Mouse (Mus musculus) kidney, postnatal 0 days (tissue): ENCODE measurements around the gene Acer1. TPM values are rescaled to one million over a fixed set of nuclear protein-coding genes. Genes with fewer than 3 reads are reported as not detected.

Experiments
- ATAC-seq: fragments of 200-750 bp; cut with Nextera tagmentation; replicated peaks from 2 replicates; pipeline ENCODE4 v1.8.0; 2017; ENCODE audit warnings: low read depth, moderate number of reproducible peaks, moderate TSS enrichment, moderate library complexity; ENCODE audit not compliant: low FRiP score
- DNase-seq: peaks from one replicate; pipeline ENCODE4 v3.0.0-alpha.2; 2016; ENCODE audit warnings: low spot score
- H3K27ac ChIP-seq: fragments of 300-500 bp; sonication (generic); 2 replicates; pipeline ENCODE4 v1.5.1; 2014; ENCODE audit warnings: mild to moderate bottlenecking
- H3K27me3 ChIP-seq: fragments of 300-500 bp; sonication (generic); 2 replicates; pipeline ENCODE4 v1.6.1; 2014; ENCODE audit warnings: low read length, mixed read lengths; ENCODE audit not compliant: insufficient read depth
- H3K36me3 ChIP-seq: fragments of 300-500 bp; sonication (generic); 2 replicates; pipeline ENCODE4 v1.6.1; 2014; ENCODE audit warnings: low read length, mixed read lengths; ENCODE audit not compliant: insufficient read depth
- H3K4me1 ChIP-seq: fragments of 300-500 bp; sonication (generic); replicated peaks from 2 replicates; pipeline ENCODE4 v1.6.1; 2014; ENCODE audit warnings: antibody characterized with exemption, low read length, mixed read lengths; ENCODE audit not compliant: insufficient read depth
- H3K4me2 ChIP-seq: fragments of 300-500 bp; sonication (generic); 2 replicates; pipeline ENCODE4 v1.6.1; 2014; ENCODE audit warnings: mild to moderate bottlenecking, low read length, moderate library complexity, mixed read lengths
- H3K4me3 ChIP-seq: fragments of 300-500 bp; sonication (generic); replicated peaks from 2 replicates; pipeline ENCODE4 v1.5.1; 2014; ENCODE audit warnings: low read depth, low read length
- H3K9ac ChIP-seq: fragments of 300-500 bp; sonication (generic); 2 replicates; pipeline ENCODE4 v1.6.1; 2014; ENCODE audit warnings: low read depth, low read length
- H3K9me3 ChIP-seq: fragments of 300-500 bp; sonication (generic); replicated peaks from 2 replicates; pipeline ENCODE4 v1.6.1; 2016; ENCODE audit warnings: low read length, inconsistent platforms, mixed read lengths
- CTCF ChIP-seq: IDR thresholded peaks from 2 replicates; pipeline ENCODE4 v1.5.1; 2016; ENCODE audit warnings: antibody characterized with exemption, low read depth, mild to moderate bottlenecking, moderate library complexity
- WGBS: fragments of 180-500 bp; shearing (Covaris S2); extraction: QIAGEN DNeasy Blood & Tissue Kit; methylation state at CpG from one replicate; pipeline ENCODE4 v1.1.7; 2014; 5-methylcytosine and 5-hydroxymethylcytosine counted together
- polyA plus RNA-seq: library from polyadenylated mRNA; unstranded; fragments of >200 nt; fragmentation: Nextera tagmentation; extraction: Ambion mirVana; gene quantifications from 2 replicates; pipeline ENCODE4 v1.2.1, GENCODE M21; 2015

Acer1 gene
- polyA plus RNA-seq: not detected in 2 replicates

DNA sequence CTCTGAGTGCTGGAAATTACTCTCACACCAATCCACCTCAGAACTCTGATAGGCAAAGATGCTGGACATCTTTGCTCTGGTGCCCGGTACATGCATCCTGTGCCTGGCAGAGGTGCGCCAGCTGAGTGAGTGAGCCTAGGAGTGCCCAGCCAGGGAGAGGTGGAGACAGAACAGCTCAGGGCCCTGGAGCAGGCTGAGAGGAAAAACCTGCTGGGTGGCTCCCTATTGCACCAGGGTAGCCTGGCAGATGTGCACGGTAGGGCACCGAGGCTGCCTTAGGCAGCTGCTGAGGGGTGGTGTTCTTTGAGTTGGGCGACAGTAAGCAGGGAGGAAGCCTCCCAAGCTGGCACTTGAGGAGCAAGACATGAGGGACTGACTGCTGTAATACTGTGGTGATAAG, at the start of gene Acer1:
Acer1 (minus strand) TSS at position 114 of the 400 bp plus-strand sequence.
- no peak within 1 kb of the TSS for H3K9ac ChIP-seq
- no peak for TF ChIP-seq CTCF
- no peak for ATAC-seq
- H3K9me3 ChIP-seq: no peaks in the 10 kb centered on the region
- no peaks in the 10 kb centered on the region for H3K36me3 ChIP-seq
- H3K4me1 ChIP-seq: no peaks in the 10 kb centered on the region
- no peaks in the 10 kb centered on the region for H3K27me3 ChIP-seq
- H3K27ac ChIP-seq: no peak within 1 kb of the TSS
- no peak within 1 kb of the TSS for H3K4me3 ChIP-seq
- no peak within 1 kb of the TSS for H3K4me2 ChIP-seq
- no peak for DNase-seq
- 88% methylated on average over 5 of the region's 5 CpGs for WGBS

DNA sequence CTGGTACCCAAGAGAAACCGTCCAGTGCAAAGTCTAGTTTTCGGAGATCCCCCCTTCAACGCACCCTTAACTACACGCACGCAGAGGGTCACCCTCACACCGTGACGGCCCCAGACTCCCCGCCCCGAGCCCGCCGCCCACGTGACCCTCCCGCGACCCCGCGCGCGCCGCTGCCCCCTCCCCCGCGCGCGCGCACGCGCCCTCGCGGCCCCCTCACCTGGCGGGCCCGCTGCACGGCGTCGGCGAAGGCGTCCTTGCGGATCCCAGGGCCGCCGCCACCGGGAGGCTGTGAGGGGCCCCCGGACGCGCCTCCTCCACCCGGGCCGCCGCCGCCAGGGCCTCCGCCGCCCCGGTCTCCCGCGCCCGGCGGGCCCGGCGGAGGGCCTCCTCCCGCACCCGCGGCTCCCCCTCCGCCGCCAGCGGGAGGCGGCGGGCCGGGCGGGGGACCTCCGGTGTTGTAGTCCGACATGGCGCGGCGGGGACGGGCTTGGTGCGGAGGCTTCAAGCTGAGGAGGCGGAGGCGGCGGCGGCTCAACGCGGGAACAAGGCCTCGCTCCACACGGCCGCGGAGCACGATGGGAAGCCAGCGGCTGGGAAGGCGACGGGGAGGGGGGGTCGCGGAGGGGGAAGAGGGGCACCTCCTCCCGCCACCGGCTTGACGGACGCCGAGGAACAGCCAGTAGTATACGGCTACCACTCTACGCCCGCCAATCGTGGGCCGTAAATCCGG, 49.2 kb upstream of the Acer1 start, which contains the start of gene Khsrp:
Khsrp (minus strand) TSS at position 592 of the 730 bp plus-strand sequence.
- Histone ChIP-seq H3K4me3 (peak within 1 kb of the TSS; percentile 92), H3K4me2 (peak within 1 kb of the TSS; percentile 89), H3K36me3 (peaks cover 20% of the 10 kb centered on the region; the same call in 1 of the 2 replicates), H3K27me3 (no peaks in the 10 kb centered on the region), H3K9me3 (no peaks in the 10 kb centered on the region), H3K9ac (peak within 1 kb of the TSS; percentile 99), H3K27ac (peak within 1 kb of the TSS; percentile 93), H3K4me1 (peaks cover 13% of the 10 kb centered on the region; the same call in 1 of the 2 replicates)
- no peak for ATAC-seq
- DNase-seq: no peak
- WGBS: under 1% methylated on average over 81 of the region's 99 CpGs
- TF ChIP-seq CTCF: no peak

DNA sequence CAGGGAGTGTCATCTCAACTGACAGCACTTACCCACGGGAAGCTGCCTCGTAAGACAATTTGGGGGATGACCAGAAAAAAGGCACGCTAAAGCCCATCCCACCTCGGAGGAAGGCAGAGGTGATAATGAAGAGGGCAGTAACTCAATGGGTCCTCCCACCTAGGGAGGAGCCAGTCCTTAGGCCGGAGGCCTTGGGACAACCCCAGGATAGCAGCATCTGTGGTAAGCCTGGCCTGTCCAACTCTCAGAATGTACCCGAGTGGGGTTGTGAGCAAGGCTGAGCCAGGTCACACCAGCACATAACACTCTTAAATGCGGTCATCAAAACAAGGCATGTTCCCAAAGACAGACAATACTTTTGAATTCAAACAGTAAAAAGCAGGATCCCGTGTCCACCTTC, 47.8 kb upstream of the Acer1 start:
- WGBS: 17% methylated on average over 8 of the region's 8 CpGs
- no peak overlapping the region for H3K27ac ChIP-seq
- DNase-seq (no peak), ATAC-seq (no peak)
- no peak for TF ChIP-seq CTCF
- H3K4me2 ChIP-seq: peak overlapping the region; percentile 89
- peak overlapping the region; percentile 99 for H3K9ac ChIP-seq
- H3K36me3 ChIP-seq: peaks cover 32% of the 10 kb centered on the region
- H3K4me3 ChIP-seq: peak overlapping the region; percentile 92
- peaks cover 13% of the 10 kb centered on the region; the same call in 1 of the 2 replicates for H3K4me1 ChIP-seq
- H3K9me3 ChIP-seq: no peaks in the 10 kb centered on the region
- no peaks in the 10 kb centered on the region for H3K27me3 ChIP-seq

DNA sequence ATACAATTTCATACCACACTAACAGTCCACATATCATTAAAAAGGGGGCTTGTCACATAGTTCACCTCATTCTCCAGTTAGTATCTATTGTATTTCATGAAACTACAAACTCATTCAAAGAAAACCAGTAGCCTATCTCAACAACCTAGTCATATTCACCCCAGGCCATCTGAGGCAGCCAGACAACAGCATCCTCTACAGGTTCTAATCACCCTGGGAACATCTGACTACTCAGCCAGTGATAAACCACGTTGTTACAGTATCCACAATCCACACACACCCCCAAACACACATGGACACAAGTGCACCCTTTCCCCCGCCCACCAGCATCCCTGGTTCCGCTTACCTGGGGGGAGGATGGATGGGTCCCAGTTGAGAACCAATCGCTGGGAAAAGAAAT, 45.5 kb upstream of the Acer1 start:
- Histone ChIP-seq H3K36me3 (peaks cover 54% of the 10 kb centered on the region), H3K4me1 (peaks cover 12% of the 10 kb centered on the region; the same call in 1 of the 2 replicates), H3K9me3 (no peaks in the 10 kb centered on the region), H3K27ac (no peak overlapping the region), H3K27me3 (no peaks in the 10 kb centered on the region), H3K4me2 (no peak overlapping the region), H3K9ac (no peak overlapping the region), H3K4me3 (no peak overlapping the region)
- ATAC-seq: no peak
- DNase-seq: no peak
- TF ChIP-seq CTCF: no peak
- 89% methylated on average over 4 of the region's 4 CpGs for WGBS

DNA sequence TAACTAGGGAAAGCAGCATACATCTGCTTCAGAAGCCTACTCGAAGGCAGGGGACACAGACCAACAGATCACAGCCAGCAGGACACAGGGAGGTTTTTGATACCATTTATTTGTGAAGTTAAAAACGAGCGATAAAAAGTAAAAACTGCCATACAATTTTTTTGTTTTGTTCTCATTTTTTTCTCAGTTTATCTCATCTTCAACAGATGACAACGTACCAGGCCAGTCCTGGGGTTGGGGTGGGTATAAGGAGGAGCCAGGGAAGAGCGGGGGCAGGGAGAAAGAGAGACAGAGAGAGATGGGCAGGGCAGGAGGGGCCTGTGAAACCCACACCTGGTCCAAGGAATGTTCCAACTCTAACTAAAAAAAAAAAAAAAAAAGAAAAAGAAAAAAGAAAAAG, 39.0 kb upstream of the Acer1 start:
- TF ChIP-seq CTCF: no peak

DNA sequence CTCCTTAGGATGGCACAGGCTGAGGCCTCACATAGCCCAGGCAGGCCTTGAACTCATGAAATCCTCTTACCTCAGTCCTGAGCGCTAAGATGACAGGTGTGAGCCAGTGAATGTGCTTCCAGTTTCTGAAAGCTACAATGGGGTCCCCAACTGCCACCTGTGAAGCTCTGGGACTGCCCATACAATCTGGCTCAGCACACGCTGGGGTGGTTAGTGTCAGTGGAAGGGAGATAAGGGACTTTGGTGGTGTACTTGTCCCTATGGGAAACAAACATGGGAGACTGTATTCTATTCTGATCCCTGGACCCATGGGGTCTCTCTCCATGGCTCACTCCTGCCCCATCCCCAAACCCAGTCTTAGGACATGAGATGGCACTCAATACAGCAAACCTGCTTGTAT, 37.8 kb upstream of the Acer1 start:
- H3K4me1 ChIP-seq: no peaks in the 10 kb centered on the region
- H3K9me3 ChIP-seq: no peaks in the 10 kb centered on the region
- no peak overlapping the region for H3K4me3 ChIP-seq
- no peak overlapping the region for H3K27ac ChIP-seq
- ATAC-seq (no peak; the same call in 1 of the 2 replicates), DNase-seq (no peak)
- 79% methylated on average over 2 of the region's 2 CpGs for WGBS
- peaks cover 40% of the 10 kb centered on the region for H3K36me3 ChIP-seq
- no peak for TF ChIP-seq CTCF
- no peaks in the 10 kb centered on the region for H3K27me3 ChIP-seq
- no peak overlapping the region for H3K4me2 ChIP-seq
- H3K9ac ChIP-seq: no peak overlapping the region

More for the DNA sequence above, 39.0 kb upstream of the Acer1 start:
- no peak overlapping the region for H3K9ac ChIP-seq
- no peaks in the 10 kb centered on the region for H3K9me3 ChIP-seq
- H3K4me1 ChIP-seq: no peaks in the 10 kb centered on the region
- no peak overlapping the region for H3K4me2 ChIP-seq
- DNase-seq (no peak), ATAC-seq (no peak)
- peaks cover 52% of the 10 kb centered on the region for H3K36me3 ChIP-seq
- H3K4me3 ChIP-seq: no peak overlapping the region
- H3K27me3 ChIP-seq: no peaks in the 10 kb centered on the region
- H3K27ac ChIP-seq: no peak overlapping the region
- 92% methylated on average over 5 of the region's 5 CpGs for WGBS
